Mouse (Mus musculus): ENCODE measurements at regions not wholly inside any gene's neighbourhood (a gene's known extent, or its start where the extent isn't known, plus 50 kb on each side); places are given as distances from the start of the nearest gene placed in this dataset.
A peak's percentile ranks its signal among the peaks of the same experiment; 100 is the strongest.

- peak; percentile 4 for DNase-seq (ENCODE audit: low read depth, low spot score)
These were observed 91.0 kb upstream of the Gm9972 start for GRCm38 (mm10) chr11:42944573-42944972.

DNA sequence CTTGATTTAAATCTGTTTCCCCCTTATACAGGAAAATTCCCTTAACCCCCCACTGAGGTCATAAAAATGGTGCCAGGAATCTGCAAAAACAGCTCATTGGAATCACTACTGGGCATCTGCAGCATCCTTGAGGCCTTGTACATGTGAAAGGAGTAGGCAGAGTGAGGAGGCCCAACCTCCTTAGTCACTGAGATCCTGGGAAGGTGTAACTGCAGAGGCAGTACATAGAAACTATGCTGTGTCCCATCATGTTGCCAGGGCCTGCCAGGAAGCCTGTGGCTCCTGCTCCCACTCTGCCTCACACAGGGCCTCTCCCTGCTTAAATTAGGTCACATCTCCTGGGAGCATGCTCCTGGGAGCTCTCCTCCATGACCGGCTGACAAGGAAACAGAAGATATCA is 85.7 kb upstream of the Gm9972 start:
- no peak for DNase-seq (ENCODE audit: low read depth, low spot score)

GRCm38 (mm10) chr11:42954169-42954568 is 81.4 kb upstream of the Gm9972 start:
- no peak for DNase-seq (ENCODE audit: low read depth, low spot score)

DNA sequence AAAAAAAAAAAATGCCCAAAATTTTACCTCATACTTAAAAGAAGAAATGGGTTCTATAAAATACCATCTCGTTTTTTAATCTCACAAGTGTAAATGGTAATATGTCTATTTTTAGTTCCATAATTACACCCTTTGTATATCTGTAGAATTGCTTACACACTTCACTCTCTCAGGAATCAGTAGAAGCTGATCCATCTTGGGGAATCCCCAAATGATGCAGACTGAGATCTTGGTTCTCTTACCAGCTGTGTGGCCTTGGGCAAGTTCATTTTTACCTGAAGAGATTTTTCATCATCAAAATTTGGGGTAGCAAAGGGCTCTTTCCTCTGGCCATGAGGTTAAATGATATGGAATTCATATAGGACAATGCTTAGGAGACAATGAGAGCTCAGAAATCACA is 69.8 kb upstream of the Gm9972 start:
- DNase-seq (ENCODE audit: low read depth, low spot score) = no peak

DNA sequence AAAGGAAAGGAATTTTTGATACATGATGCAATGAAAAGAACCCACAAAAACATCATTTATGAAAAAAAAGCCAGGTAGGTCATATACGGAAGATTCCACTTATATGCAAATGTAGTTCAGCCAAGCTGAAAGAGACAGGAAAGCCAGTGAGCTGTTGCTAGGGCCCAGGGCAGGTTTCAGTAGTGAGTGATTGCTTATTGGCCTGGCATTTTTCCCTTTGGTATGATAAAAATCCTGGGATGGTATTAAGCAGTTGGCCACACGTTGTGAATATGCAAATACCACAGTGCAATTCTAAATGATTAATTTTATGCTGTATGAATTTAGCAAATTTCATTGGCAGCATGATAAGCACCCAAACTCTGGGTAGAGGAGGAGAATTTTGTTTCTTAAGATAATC is 57.3 kb upstream of the Gm9972 start:
- no peak for DNase-seq (ENCODE audit: low read depth, low spot score)
